Mouse (Mus musculus) frontal cortex, postnatal 14 days (tissue): ENCODE measurements around the gene Grm6.

Source experiments
- DNase-seq, 2 experiments: peaks; one replicate each; pipeline ENCODE4 v3.0.0; 2022; ENCODE audit warnings: low spot score in 2 of 2

Gene Grm6

DNA sequence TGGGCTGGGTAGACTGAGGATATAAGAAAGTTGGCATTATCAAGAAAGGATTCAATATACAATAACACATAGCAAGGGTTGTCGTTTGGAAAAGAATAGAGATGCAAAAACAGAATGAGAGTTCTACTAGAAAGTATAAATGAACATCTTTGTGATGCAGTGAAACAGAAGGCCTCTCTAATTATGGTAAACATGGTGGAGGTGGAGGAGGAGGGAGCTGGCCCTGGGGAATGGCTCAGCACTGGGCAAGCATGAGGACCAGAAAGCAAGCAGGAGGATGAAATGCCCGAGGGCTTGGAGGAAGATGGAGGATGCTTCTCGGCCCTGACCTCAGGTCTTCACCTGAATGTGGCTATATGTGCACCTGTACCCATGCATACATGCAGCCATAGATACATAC lies 64.0 kb downstream of the Grm6 start:
- DNase-seq, result no peak
